Mouse (Mus musculus): Measurements from ENCODE around the gene L1td1.

Gene L1td1

GRCm38 (mm10) chr4:98743209-98743905, 16.8 kb downstream of the L1td1 start:
- no peak for DNase-seq (ENCODE audit: low spot score)

DNA sequence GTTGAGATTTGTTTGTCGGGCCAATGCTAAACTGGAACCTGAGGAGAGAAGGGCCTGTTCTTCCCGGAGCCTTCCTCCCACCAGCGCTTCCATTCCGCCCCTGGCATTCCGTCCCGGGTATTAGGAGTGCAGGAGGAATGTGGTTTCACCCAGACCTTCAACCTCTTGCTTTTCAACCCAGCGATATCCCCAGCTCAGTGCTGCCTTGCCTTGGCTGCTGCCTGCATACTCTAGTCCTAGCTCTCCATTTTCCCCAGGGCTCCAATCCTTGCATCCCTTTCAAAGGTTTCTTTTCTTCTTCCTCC, 17.3 kb downstream of the L1td1 start:
- DNase-seq (ENCODE audit: low spot score) = no peak

DNA sequence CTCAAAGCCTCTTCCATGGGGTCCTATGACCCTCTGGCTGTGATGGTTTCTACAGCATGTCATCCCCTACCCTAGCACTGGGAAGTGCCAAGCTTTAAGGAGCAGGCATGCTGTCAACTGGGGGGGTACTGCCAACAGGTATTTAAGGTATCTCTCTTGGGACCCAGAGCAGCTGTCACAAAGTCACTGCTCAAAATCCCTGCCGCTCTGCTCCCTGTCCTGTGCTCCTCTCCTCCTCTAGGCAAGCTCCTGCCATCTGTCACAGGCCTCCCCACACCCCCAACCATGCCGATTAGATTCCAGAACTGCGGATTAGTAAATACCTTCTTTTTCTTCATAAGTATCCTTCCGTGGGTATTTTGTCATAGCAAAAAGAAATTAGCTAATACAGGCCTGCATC, 27.9 kb downstream of the L1td1 start:
- DNase-seq (ENCODE audit: low spot score) = no peak

- no peak for DNase-seq (ENCODE audit: low spot score)
Measured at GRCm38 (mm10) chr4:98756141-98756540, 29.6 kb downstream of the L1td1 start.

DNA sequence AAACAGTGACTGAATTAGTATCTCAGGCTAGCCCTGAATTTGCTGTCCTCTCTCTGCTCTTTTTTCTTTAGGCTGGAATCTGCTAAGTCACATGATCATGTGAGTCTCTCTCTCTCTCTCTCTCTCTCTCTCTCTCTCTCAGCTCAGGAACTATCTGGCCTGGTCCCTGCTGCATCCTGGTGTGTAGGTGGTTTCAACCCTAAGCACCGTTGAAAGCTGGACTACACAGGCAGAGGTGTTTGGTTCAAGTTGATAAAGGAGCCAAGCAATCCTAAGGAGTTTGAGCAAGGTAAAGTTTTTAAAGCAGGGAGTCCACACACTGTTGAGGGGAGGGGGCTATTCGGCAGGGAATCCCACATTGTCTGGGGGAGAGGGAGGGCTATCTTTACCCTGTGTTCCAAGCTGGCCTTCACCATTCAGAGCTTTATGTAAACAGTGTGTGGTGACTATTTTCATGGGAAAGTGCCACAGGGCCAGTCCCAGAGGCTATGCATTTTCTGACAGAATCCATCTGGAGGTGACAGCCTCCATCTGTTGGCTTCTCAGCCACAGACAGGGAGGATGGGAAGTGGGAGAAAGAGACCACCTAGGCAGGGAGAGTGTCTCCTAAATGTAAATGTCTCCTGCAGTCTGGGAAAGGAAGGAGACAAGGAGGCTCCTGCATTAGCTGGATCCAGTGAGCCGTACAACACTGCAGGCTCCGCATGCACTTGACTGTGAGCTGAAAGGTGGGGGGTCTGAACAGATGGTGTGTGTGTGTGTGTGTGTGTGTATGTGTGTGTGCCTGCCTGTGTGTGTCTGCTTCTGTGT, 31.7 kb downstream of the L1td1 start:
- no peak for DNase-seq (ENCODE audit: low spot score)

GRCm38 (mm10) chr4:98758872-98759518, 32.5 kb downstream of the L1td1 start:
- no peak for DNase-seq (ENCODE audit: low spot score)

DNA sequence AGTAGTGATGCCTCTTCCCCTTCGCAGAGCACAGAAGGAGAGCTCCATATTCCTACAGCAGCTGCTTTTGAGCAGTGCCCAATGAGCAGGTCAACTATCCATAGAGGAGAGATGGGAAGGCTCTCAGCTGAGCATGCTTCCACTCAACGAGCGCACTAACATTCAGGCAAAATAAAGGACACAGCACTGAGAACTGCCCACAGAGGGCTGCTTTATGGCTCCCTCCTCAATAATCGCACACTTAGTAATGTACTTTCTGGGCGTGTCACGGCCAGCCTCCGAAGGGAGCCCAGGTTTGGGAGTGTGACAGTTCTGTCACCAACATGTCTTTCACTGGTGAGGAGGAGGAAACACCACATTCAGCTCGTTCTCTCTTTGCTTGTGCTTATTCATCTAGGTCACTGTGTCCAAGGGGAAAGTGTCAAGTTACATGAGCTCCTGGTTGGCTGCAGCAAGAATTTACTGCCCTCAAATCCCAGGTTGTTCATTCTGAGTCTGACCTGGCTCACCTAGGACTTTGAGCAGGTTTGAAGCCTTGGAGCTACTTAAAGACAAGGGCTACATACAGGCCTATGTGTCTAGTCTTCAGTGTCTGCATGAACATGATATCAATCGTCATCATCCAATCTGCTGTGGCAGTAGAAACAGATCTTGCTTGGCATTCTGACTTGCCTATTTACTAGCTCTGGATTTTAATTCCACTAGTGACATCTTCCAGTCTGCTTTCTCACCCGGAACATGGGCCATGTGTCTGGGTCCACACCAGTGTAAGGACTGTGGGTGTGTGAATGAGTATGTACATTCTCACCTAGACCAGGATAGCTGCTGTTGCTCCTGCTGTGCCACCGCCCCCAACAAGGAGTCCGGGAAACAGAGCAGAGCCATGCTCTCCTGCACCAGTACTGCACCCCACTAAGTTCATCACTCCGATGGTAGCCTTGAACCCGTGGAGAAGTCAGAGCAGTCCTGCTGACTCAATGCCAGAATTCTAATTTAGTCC, 40.9 kb downstream of the L1td1 start:
- DNase-seq (ENCODE audit: low spot score) = no peak

GRCm38 (mm10) chr4:98773785-98774184, 47.3 kb downstream of the L1td1 start:
- DNase-seq (ENCODE audit: low spot score) = no peak

DNA sequence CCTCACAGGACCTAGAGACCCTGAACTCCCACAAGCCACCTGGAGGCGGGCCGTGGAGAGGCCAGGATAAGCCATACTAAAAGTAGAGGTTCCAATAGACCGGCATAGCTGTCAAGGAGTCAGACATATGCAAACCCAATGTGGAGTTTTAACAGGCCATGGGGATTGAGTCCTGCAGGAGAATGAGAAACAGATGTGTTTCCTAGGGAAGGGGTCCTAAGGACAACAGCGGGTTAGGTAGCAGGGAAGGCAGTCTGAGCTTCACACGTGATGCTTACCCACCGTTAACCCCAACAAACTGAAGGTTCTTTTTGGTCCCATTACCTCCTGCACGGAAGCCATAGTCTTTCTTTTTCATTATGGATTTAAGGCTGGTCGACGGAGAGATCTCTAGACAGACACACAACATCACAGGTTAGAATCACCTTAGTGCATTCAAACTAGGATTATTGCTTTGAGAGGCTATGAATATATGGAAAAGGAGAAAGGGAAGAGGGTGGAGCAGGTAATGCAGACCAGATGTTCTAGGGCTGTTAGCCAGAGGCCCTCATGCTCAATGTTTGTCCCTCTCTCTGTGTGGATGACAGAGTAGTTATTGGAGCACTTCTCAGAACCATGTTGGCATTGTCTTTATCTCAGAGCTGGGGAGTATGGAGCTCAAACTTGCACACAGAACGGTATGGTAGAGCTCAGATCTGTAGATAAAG, 50.3 kb downstream of the L1td1 start:
- DNase-seq (ENCODE audit: low spot score) = no peak

- DNase-seq (ENCODE audit: low spot score) = no peak
Measured at GRCm38 (mm10) chr4:98777464-98777863, 50.9 kb downstream of the L1td1 start.

GRCm38 (mm10) chr4:98778219-98778618, 51.7 kb downstream of the L1td1 start:
- DNase-seq (ENCODE audit: low spot score) = no peak

GRCm38 (mm10) chr4:98785851-98786250, 59.3 kb downstream of the L1td1 start:
- DNase-seq (ENCODE audit: low spot score) = no peak

DNA sequence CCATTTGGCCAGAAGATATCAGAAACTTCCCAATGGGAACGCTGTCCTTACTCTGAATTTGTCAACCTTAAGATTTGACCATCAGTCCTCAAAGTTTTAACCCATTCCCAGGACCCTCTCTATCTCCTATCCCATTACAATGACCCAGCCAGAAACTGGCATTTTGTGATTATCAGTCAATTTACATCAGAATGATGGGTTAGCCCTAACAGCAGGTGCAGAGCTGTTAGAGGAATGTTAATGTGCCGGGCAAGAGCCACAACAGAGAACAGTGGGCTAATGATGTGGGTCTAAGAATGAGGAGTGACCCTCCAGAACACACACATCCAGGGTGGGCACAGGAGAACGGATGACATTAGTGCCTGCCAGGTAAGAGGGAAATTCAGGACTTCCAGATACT, 59.7 kb downstream of the L1td1 start:
- no peak for DNase-seq (ENCODE audit: low spot score)
